Mouse (Mus musculus) embryonic facial prominence, embryonic 14.5 days (tissue): ENCODE results near the gene Cacna1d. TPM values are rescaled to one million over a fixed set of nuclear protein-coding genes. Genes with fewer than 3 reads are reported as not detected.
A peak's percentile ranks its signal among the peaks of the same experiment; 100 is the strongest.

Experiments used
- ATAC-seq: fragments of 200-750 bp; cut with Nextera tagmentation; 2 replicates; pipeline ENCODE4 v1.8.0; 2017; ENCODE audit warnings: low read depth, moderate number of reproducible peaks, moderate TSS enrichment
- DNase-seq: peaks from one replicate; pipeline ENCODE4 v3.0.0-alpha.2; 2015; ENCODE audit warnings: low spot score
- H3K27ac ChIP-seq: fragments of 300-500 bp; sonication (generic); replicated peaks from 2 replicates; pipeline ENCODE4 v1.5.1; 2014; ENCODE audit warnings: low read depth, mild to moderate bottlenecking, low read length, moderate library complexity
- H3K27me3 ChIP-seq: fragments of 300-500 bp; sonication (generic); replicated peaks from 2 replicates; pipeline ENCODE4 v1.6.1; 2014; ENCODE audit warnings: low read length; ENCODE audit not compliant: control insufficient read depth, insufficient read depth
- H3K36me3 ChIP-seq: fragments of 300-500 bp; sonication (generic); 2 replicates; pipeline ENCODE4 v1.6.1; 2014; ENCODE audit warnings: low read length, mixed read lengths; ENCODE audit not compliant: control insufficient read depth, insufficient read depth
- H3K4me1 ChIP-seq: fragments of 300-500 bp; sonication (generic); 2 replicates; pipeline ENCODE4 v1.6.1; 2014; ENCODE audit warnings: antibody characterized with exemption, low read length; ENCODE audit not compliant: control insufficient read depth, insufficient read depth
- H3K4me2 ChIP-seq: fragments of 300-500 bp; sonication (generic); 2 replicates; pipeline ENCODE4 v1.6.1; 2014; ENCODE audit warnings: low read depth, mild to moderate bottlenecking, low read length, moderate library complexity, mixed read lengths
- H3K4me3 ChIP-seq: fragments of 300-500 bp; sonication (generic); 2 replicates; pipeline ENCODE4 v1.5.1; 2014; ENCODE audit warnings: low read depth, mild to moderate bottlenecking, low read length
- H3K9ac ChIP-seq: fragments of 300-500 bp; sonication (generic); 2 replicates; pipeline ENCODE4 v1.6.1; 2014; ENCODE audit warnings: low read depth, mild to moderate bottlenecking, low read length, moderate library complexity, mixed read lengths
- H3K9me3 ChIP-seq: fragments of 300-500 bp; sonication (generic); 2 replicates; pipeline ENCODE4 v1.6.1; 2016; ENCODE audit warnings: low read length; ENCODE audit not compliant: control insufficient read depth
- WGBS: fragments of 180-500 bp; shearing (Covaris S2); extraction: QIAGEN DNeasy Blood & Tissue Kit; methylation state at CpG from one replicate; pipeline ENCODE4 v1.1.7; 2014; 5-methylcytosine and 5-hydroxymethylcytosine counted together
- polyA plus RNA-seq: library from polyadenylated mRNA; unstranded; fragments of >200 nt; fragmentation: Nextera tagmentation; extraction: Ambion mirVana; gene quantifications from 2 replicates; pipeline ENCODE4 v1.2.1, GENCODE M21; 2014

Cacna1d gene
- polyA plus RNA-seq, 1 experiment from 2014 or later, result 3.5 TPM

- Histone ChIP-seq H3K4me3 (no peak overlapping the region), H3K36me3 (no peaks in the 10 kb centered on the region), H3K9me3 (no peaks in the 10 kb centered on the region), H3K4me1 (peaks cover 6% of the 10 kb centered on the region; the same call in 1 of the 2 replicates), H3K27me3 (no peaks in the 10 kb centered on the region), H3K27ac (no peak overlapping the region), H3K9ac (no peak overlapping the region), H3K4me2 (no peak overlapping the region)
- ATAC-seq (no peak), DNase-seq (peak; percentile 58)
- WGBS, result 72% methylated on average over 6 of the region's 6 CpGs
Measured at GRCm38 (mm10) chr14:30350285-30350684, 141.0 kb downstream of the Cacna1d start.

- DNase-seq, result no peak
- Histone ChIP-seq H3K27me3 (no peaks in the 10 kb centered on the region), H3K4me2 (no peak overlapping the region), H3K4me1 (peaks cover 7% of the 10 kb centered on the region; the same call in 1 of the 2 replicates), H3K9me3 (no peaks in the 10 kb centered on the region), H3K27ac (no peak overlapping the region), H3K4me3 (no peak overlapping the region), H3K9ac (no peak overlapping the region), H3K36me3 (no peaks in the 10 kb centered on the region)
- WGBS, result 64% methylated on average over 8 of the region's 8 CpGs
- ATAC-seq, result no peak
Measured at GRCm38 (mm10) chr14:30344948-30345865, 146.0 kb downstream of the Cacna1d start.

- ATAC-seq (no peak), DNase-seq (no peak)
- no peak overlapping the region for H3K4me3 ChIP-seq
- WGBS, result 86% methylated on average over 7 of the region's 7 CpGs
- H3K4me1 ChIP-seq, result peaks cover 10% of the 10 kb centered on the region; the same call in 1 of the 2 replicates
- H3K9ac ChIP-seq, result no peak overlapping the region
- no peaks in the 10 kb centered on the region for H3K36me3 ChIP-seq
- no peaks in the 10 kb centered on the region for H3K9me3 ChIP-seq
- H3K27ac ChIP-seq, result no peak overlapping the region
- H3K4me2 ChIP-seq, result no peak overlapping the region
- H3K27me3 ChIP-seq, result no peaks in the 10 kb centered on the region
Measured at GRCm38 (mm10) chr14:30343740-30344139, 147.5 kb downstream of the Cacna1d start.

- Histone ChIP-seq H3K9me3 (no peaks in the 10 kb centered on the region), H3K9ac (no peak overlapping the region), H3K4me1 (peaks cover 10% of the 10 kb centered on the region; the same call in 1 of the 2 replicates), H3K4me3 (no peak overlapping the region), H3K4me2 (no peak overlapping the region), H3K27ac (no peak overlapping the region), H3K27me3 (no peaks in the 10 kb centered on the region), H3K36me3 (no peaks in the 10 kb centered on the region)
- WGBS, result 86% methylated on average over 12 of the region's 12 CpGs
- ATAC-seq, result no peak
- DNase-seq, result no peak
Measured at GRCm38 (mm10) chr14:30341825-30342590, 149.2 kb downstream of the Cacna1d start.

- ATAC-seq (no peak; the same call in 1 of the 2 replicates), DNase-seq (no peak)
- no peaks in the 10 kb centered on the region for H3K36me3 ChIP-seq
- H3K27ac ChIP-seq, result no peak overlapping the region
- 35% methylated on average over 3 of the region's 3 CpGs for WGBS
- H3K9me3 ChIP-seq, result no peaks in the 10 kb centered on the region
- H3K9ac ChIP-seq, result no peak overlapping the region
- H3K4me2 ChIP-seq, result no peak overlapping the region
- H3K27me3 ChIP-seq, result no peaks in the 10 kb centered on the region
- no peak overlapping the region for H3K4me3 ChIP-seq
- 0 out of 2 replicates have a peak, but pooled peaks cover 4% of the 10 kb centered on the region for H3K4me1 ChIP-seq
Measured at GRCm38 (mm10) chr14:30340140-30340539, 151.1 kb downstream of the Cacna1d start.

- WGBS, result 80% methylated on average over 1 of the region's 1 CpGs
- DNase-seq (no peak), ATAC-seq (no peak)
- Histone ChIP-seq H3K27ac (no peak overlapping the region), H3K4me2 (no peak overlapping the region), H3K4me3 (no peak overlapping the region), H3K27me3 (no peaks in the 10 kb centered on the region), H3K36me3 (no peaks in the 10 kb centered on the region), H3K9ac (no peak overlapping the region), H3K4me1 (peaks cover 5% of the 10 kb centered on the region), H3K9me3 (no peaks in the 10 kb centered on the region)
Measured at GRCm38 (mm10) chr14:30331856-30332255, 159.4 kb downstream of the Cacna1d start.

GRCm38 (mm10) chr14:30330416-30331181 lies 160.7 kb downstream of the Cacna1d start:
- DNase-seq (no peak), ATAC-seq (no peak)
- no peaks in the 10 kb centered on the region for H3K27me3 ChIP-seq
- no peak overlapping the region for H3K4me3 ChIP-seq
- no peak overlapping the region for H3K9ac ChIP-seq
- H3K4me1 ChIP-seq, result peaks cover 10% of the 10 kb centered on the region
- H3K4me2 ChIP-seq, result no peak overlapping the region
- H3K9me3 ChIP-seq, result no peaks in the 10 kb centered on the region
- H3K27ac ChIP-seq, result no peak overlapping the region; the same call in 1 of the 2 replicates
- WGBS, result 63% methylated on average over 17 of the region's 17 CpGs
- no peaks in the 10 kb centered on the region for H3K36me3 ChIP-seq

- H3K4me1 ChIP-seq, result peaks cover 10% of the 10 kb centered on the region
- no peak overlapping the region for H3K4me3 ChIP-seq
- H3K27me3 ChIP-seq, result no peaks in the 10 kb centered on the region
- H3K9me3 ChIP-seq, result no peaks in the 10 kb centered on the region
- ATAC-seq (no peak), DNase-seq (peak; percentile 41)
- no peak overlapping the region for H3K4me2 ChIP-seq
- no peak overlapping the region for H3K9ac ChIP-seq
- no peaks in the 10 kb centered on the region for H3K36me3 ChIP-seq
- 74% methylated on average over 11 of the region's 11 CpGs for WGBS
- H3K27ac ChIP-seq, result no peak overlapping the region
Measured at GRCm38 (mm10) chr14:30329109-30329508, 162.1 kb downstream of the Cacna1d start.
